Mouse (Mus musculus) kidney, adult 2 months (tissue): ENCODE results near the gene Prex1. TPM values are rescaled to one million over a fixed set of nuclear protein-coding genes. Genes with fewer than 3 reads are reported as not detected.

ENCODE experiments used
- DNase-seq: peaks from one replicate; pipeline ENCODE4 v3.0.0; 2021
- H3K27ac ChIP-seq: fragments of 200-500 bp; 2 replicates; pipeline ENCODE4 v1.5.1; 2012; ENCODE audit warnings: low read depth, low read length, control low read depth, inconsistent platforms; ENCODE audit not compliant: insufficient read depth
- H3K27me3 ChIP-seq: fragments of 200-500 bp; replicated peaks from 2 replicates; pipeline ENCODE4 v1.6.1; 2012; ENCODE audit warnings: mild to moderate bottlenecking, moderate library complexity, low read length, inconsistent platforms; ENCODE audit not compliant: control insufficient read depth, insufficient read depth
- H3K36me3 ChIP-seq: fragments of 200-500 bp; 2 replicates; pipeline ENCODE4 v1.6.1; 2012; ENCODE audit warnings: mild to moderate bottlenecking, moderate library complexity, low read length, inconsistent platforms; ENCODE audit not compliant: control insufficient read depth, insufficient read depth
- H3K4me1 ChIP-seq: fragments of 200-500 bp; 2 replicates; pipeline ENCODE4 v1.6.1; 2011; ENCODE audit warnings: low read length; ENCODE audit not compliant: control insufficient read depth, insufficient read depth
- H3K4me3 ChIP-seq: fragments of 200-500 bp; 2 replicates; pipeline ENCODE4 v1.5.1; 2011; ENCODE audit warnings: mild to moderate bottlenecking, low read depth, low read length, control low read depth; ENCODE audit not compliant: insufficient read depth
- CTCF ChIP-seq: fragments of 200-500 bp; conservative IDR thresholded peaks from 2 replicates; pipeline ENCODE4 v1.5.1; 2011; ENCODE audit warnings: low read depth, mild to moderate bottlenecking, control low read depth, low read length, moderate library complexity, mixed read lengths; ENCODE audit not compliant: insufficient read depth, insufficient read length
- POLR2A ChIP-seq: fragments of 200-500 bp; IDR thresholded peaks from one replicate; pipeline ENCODE4 v1.6.1; 2011; ENCODE audit warnings: low read depth, low read length, control low read depth
- WGBS: fragments of 180-500 bp; shearing (Covaris S2); methylation state at CpG from one replicate; pipeline ENCODE4 v1.1.7; 2018; 5-methylcytosine and 5-hydroxymethylcytosine counted together
- polyA plus RNA-seq: library from polyadenylated mRNA; depleted of rRNA; stranded (reverse); fragments of >200 nt; gene quantifications from 2 replicates; pipeline ENCODE4 v1.2.3, GENCODE M21; 2012

Gene Prex1
- polyA plus RNA-seq, 1 experiment, result 14.5 TPM

DNA sequence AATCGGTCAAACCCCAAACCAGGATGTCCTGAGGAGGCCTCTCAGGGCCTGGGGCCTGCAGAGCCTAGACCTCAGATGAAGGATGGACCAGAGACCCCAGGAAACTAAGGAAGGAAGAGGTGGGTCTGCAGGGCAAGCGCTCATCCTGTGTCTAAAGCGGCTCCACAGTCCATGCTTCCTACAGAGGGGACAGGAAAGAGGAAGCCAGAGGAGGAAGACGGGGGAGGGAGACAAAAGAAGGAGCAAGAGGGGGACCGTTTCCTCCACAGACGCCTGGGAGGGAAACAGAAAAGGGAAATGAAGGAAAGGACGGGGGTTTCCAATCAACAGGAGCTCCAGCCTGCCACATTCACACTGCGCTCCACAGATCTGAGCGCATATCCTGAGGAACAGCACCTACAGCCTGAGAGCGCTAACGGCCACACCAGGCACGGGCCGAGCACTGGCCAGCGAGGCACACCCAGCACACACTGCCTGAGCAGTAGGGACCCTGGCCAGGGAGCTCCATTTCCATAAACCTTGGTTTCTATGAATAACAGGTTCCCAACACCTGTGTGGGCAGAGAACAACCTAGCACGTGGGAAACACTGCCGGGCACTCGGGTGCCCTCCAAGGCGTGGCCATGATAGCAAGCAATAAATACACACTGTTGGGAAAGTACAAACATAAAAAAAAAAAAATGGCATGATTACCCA, 74.5 kb downstream of the Prex1 start:
- DNase-seq, result peak; percentile 49
- H3K36me3 ChIP-seq, result no peaks in the 10 kb centered on the region
- 72% methylated on average over 18 of the region's 18 CpGs for WGBS
- TF ChIP-seq CTCF, result no peak
- no peak overlapping the region for H3K4me3 ChIP-seq
- H3K4me1 ChIP-seq, result no peaks in the 10 kb centered on the region
- H3K27ac ChIP-seq, result 0 out of 2 replicates have a peak overlapping the region, but pooled peaks have one; percentile 18
- H3K27me3 ChIP-seq, result no peaks in the 10 kb centered on the region

DNA sequence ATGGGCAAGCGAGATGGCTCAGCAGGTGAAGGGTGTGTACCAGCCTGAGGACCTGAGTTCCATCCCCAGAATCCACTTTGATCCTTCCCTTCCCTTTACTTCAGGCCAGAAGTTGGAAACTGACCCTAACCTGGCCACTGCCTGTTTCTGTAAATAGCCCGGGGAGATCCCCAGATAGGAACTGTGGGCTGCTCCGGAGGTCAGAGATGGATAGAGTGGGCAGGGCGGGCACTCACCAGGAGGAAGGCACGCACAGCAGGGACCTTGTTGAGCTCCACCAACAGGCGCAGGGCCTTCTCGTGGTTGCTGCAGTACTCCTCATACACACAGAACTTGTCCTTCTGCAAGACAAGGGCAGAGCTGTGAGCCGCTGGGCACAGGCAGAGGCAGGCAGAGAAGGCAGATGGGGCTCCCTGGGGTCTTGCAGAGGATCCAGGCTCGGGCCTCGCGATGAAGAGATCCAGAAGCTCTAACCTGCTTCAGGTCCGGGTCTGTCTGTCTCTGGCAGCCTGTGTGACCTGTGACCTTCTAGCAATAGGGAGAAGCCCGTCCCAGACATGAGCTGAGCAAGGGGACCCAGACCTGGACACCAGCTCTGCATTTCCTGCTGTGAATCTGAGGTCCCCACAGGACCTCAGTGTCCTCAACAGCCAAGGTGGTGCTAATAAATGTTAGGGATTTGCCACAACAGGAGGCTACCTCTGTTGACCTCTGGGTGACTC, 75.4 kb downstream of the Prex1 start:
- H3K27me3 ChIP-seq, result no peaks in the 10 kb centered on the region
- TF ChIP-seq POLR2A (no peak), CTCF (no peak)
- no peaks in the 10 kb centered on the region for H3K4me1 ChIP-seq
- 71% methylated on average over 13 of the region's 13 CpGs for WGBS
- DNase-seq, result no peak
- peak overlapping the region; percentile 18; the same call in 1 of the 2 replicates for H3K27ac ChIP-seq
- H3K36me3 ChIP-seq, result no peaks in the 10 kb centered on the region
- H3K4me3 ChIP-seq, result no peak overlapping the region

DNA sequence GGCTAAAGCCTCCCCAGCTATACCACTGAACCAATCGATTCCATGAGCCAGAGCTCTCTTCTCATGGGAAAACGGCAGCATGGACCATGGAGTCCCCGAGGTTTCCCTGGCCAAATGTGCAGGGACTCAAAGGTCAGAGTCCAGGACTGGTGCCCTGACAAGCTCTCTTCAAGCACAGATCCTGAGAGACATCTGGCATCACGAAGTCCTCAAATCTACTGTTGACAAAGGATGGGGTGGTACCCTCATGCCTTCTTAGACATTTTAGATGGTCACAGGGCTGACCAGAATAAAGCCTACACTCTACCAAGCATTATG, 76.0 kb downstream of the Prex1 start:
- no peak overlapping the region for H3K27ac ChIP-seq
- no peaks in the 10 kb centered on the region for H3K4me1 ChIP-seq
- no peak for TF ChIP-seq CTCF
- no peak for TF ChIP-seq POLR2A
- H3K27me3 ChIP-seq, result no peaks in the 10 kb centered on the region
- H3K4me3 ChIP-seq, result no peak overlapping the region
- H3K36me3 ChIP-seq, result no peaks in the 10 kb centered on the region
- 58% methylated on average over 4 of the region's 4 CpGs for WGBS
- DNase-seq, result peak; percentile 63

DNA sequence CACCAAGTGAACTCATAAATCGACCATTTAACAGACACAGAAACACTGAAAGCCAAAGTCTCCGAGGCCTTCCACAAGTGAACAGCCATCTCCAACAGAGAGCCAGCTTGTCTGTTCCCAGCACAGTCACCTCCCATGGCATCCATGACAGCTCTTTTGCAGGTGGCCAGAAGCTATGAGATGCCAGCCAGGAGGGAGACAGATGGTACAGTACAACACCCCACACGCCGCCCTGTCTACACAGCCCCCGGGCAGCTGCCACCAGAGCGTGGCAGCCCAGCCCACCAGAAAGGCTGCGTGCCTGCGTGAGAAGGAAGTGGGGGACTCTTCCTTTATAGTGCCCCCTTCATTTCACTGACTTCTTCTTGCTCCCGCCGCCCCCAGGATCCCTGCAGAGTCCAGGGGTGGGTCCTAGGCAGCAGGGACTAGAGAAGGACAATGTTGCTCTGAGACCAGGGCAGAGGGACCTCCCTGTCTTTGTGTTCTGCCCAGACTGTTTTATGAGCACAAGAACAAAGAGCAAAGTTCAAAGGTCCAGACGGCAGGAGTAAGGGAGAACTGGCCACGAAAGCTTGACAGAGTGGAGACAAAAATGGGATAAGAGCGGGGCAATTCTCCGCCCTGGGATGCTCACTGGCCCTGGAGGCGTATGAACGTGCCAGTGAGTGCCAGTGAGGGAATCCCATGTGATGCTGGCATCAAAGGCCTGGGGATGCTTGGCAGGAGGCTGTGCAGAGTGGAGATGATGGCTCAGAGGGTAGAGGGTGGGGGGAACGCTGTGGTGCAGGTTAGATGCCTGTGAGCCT, 76.6 kb downstream of the Prex1 start:
- H3K27me3 ChIP-seq, result no peaks in the 10 kb centered on the region
- no peak overlapping the region for H3K27ac ChIP-seq
- TF ChIP-seq CTCF (no peak), POLR2A (no peak)
- DNase-seq, result peak; percentile 76
- 42% methylated on average over 17 of the region's 17 CpGs for WGBS
- H3K4me1 ChIP-seq, result no peaks in the 10 kb centered on the region
- no peaks in the 10 kb centered on the region for H3K36me3 ChIP-seq
- no peak overlapping the region for H3K4me3 ChIP-seq

DNA sequence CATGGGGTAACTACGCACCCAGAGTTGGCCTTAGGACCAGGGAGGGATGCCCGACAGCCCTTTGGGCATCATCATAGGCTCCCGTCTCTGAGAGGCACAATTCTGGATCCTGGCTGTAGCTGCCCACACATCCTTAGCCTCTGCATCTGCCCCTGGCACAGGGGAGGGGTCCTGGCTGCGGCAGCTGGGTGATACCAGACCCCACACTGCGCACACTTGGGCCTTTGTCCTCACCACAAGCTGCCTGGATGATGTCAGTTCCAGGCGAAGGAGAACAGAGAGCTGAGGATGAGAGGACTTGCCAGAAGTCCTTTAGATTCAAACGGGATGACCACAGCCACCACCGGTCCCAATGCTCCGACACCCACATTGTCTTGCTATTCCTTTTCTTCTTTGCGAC, 78.1 kb downstream of the Prex1 start:
- 96% methylated on average over 10 of the region's 10 CpGs for WGBS

DNA sequence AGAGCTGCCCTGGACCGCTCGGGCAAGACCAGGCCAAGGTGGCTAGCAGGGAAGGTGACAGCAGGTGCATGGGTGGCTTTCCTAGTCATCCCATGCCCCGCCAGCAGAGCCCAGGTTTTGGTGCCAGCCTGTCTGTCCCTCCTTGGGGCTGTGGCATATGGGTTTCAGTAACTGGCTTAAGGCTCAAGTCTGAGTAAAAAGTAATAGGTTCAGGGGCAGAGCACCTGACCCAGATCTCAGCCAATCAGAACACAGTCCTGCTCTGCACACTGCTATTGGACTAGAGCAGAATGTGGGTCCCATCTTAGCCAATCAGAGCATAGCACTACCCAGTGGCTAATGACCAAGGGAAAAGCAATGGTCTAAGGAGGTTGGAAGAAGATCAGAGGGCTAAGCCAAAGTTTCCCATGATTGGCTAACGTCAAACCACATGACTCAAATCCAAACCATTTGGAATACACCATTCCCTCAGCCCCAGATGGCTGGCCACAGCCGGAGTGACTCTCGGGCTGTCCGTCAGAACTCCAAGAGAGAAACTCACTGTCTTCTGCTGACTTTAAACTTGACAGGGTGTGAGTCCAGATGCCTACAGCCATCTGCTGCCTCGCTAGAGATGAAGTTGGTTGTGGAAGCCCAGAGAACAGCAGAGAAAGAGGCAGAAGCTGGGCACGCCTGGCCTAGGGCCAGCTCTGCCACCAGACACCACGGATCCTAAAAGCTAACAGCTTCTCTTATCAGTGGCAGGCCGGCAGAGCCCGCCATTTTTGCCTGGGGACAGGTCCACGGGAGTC, 80.9 kb downstream of the Prex1 start:
- WGBS, result 93% methylated on average over 13 of the region's 13 CpGs
- Histone ChIP-seq H3K4me1 (no peaks in the 10 kb centered on the region), H3K27me3 (no peaks in the 10 kb centered on the region), H3K4me3 (no peak overlapping the region), H3K36me3 (no peaks in the 10 kb centered on the region), H3K27ac (no peak overlapping the region)
- no peak for DNase-seq
- TF ChIP-seq CTCF (no peak), POLR2A (no peak)

More for the DNA sequence above, 78.1 kb downstream of the Prex1 start:
- H3K36me3 ChIP-seq, result no peaks in the 10 kb centered on the region
- no peak for DNase-seq
- no peaks in the 10 kb centered on the region for H3K4me1 ChIP-seq
- H3K27me3 ChIP-seq, result no peaks in the 10 kb centered on the region
- H3K4me3 ChIP-seq, result no peak overlapping the region
- no peak for TF ChIP-seq POLR2A
- TF ChIP-seq CTCF, result no peak
- H3K27ac ChIP-seq, result no peak overlapping the region
